Mouse (Mus musculus) layer of hippocampus, postnatal 14 days (tissue): ENCODE measurements around the gene Ints6. TPM values are rescaled to one million over a fixed set of nuclear protein-coding genes. Genes with fewer than 3 reads are reported as not detected.

Experiments used
- DNase-seq, 2 experiments: peaks; one replicate each; pipeline ENCODE4 v3.0.0; 2021 to 2022; ENCODE audit warnings: low spot score in 2 of 2, mixed read lengths in 1 of 2
- total RNA-seq, 2 experiments: library from RNA; stranded (reverse); gene quantifications; 2 replicates each; pipeline ENCODE4 v1.2.3; 2021

The Ints6 gene
- total RNA-seq, 2 experiments from 2014 or later: 40.6 to 44.9 TPM

- no peak for DNase-seq
Observed at GRCm38 (mm10) chr14:62755095-62755640, 5.8 kb downstream of the Ints6 start.

GRCm38 (mm10) chr14:62751479-62751878 lies 9.5 kb downstream of the Ints6 start:
- no peak for DNase-seq

GRCm38 (mm10) chr14:62735646-62736045 lies 25.3 kb downstream of the Ints6 start:
- DNase-seq: no peak

GRCm38 (mm10) chr14:62733666-62734065 lies 27.3 kb downstream of the Ints6 start:
- no peak for DNase-seq

GRCm38 (mm10) chr14:62731902-62732301 lies 29.1 kb downstream of the Ints6 start:
- no peak for DNase-seq

- DNase-seq: no peak
Observed at GRCm38 (mm10) chr14:62724560-62724959, 36.4 kb downstream of the Ints6 start.

- no peak for DNase-seq
Observed at GRCm38 (mm10) chr14:62721625-62722024, 39.3 kb downstream of the Ints6 start.

- DNase-seq: peak in 1 of 2 experiments; percentile 20
Observed at GRCm38 (mm10) chr14:62718161-62718560, 42.8 kb downstream of the Ints6 start.

GRCm38 (mm10) chr14:62673646-62674045 lies 87.3 kb downstream of the Ints6 start:
- DNase-seq: no peak

GRCm38 (mm10) chr14:62664976-62665673 lies 95.8 kb downstream of the Ints6 start:
- no peak for DNase-seq

- DNase-seq: no peak
Observed at GRCm38 (mm10) chr14:62663367-62663766, 97.6 kb downstream of the Ints6 start, which contains the start of gene Serpine3. Gene Serpine3 (plus strand): TSS chr14:62663667.

- DNase-seq: no peak
Observed at GRCm38 (mm10) chr14:62662381-62662780, 98.6 kb downstream of the Ints6 start.

- no peak for DNase-seq
Observed at GRCm38 (mm10) chr14:62657469-62657868, 103.5 kb downstream of the Ints6 start.

- DNase-seq: no peak
Observed at GRCm38 (mm10) chr14:62655996-62656395, 105.0 kb downstream of the Ints6 start.

- DNase-seq: no peak
Observed at GRCm38 (mm10) chr14:62651771-62652170, 109.2 kb downstream of the Ints6 start.

GRCm38 (mm10) chr14:62650376-62650775 lies 110.6 kb downstream of the Ints6 start:
- no peak for DNase-seq

GRCm38 (mm10) chr14:62648405-62648804 lies 112.6 kb downstream of the Ints6 start:
- DNase-seq: no peak

- DNase-seq: peak; percentile 6 to 16
Observed at GRCm38 (mm10) chr14:62642368-62642767, 118.6 kb downstream of the Ints6 start.

GRCm38 (mm10) chr14:62640396-62640795 lies 120.6 kb downstream of the Ints6 start:
- DNase-seq: no peak

- no peak for DNase-seq
Observed at GRCm38 (mm10) chr14:62639551-62639950, 121.4 kb downstream of the Ints6 start.

GRCm38 (mm10) chr14:62639111-62639510 lies 121.9 kb downstream of the Ints6 start:
- peak in 1 of 2 experiments; percentile 7 for DNase-seq

- no peak for DNase-seq
Observed at GRCm38 (mm10) chr14:62638345-62638702, 122.6 kb downstream of the Ints6 start.
